Mouse (Mus musculus) lung, postnatal 0 days (tissue): Measurements from ENCODE around the gene Ddhd1.

ENCODE experiments used
- CTCF ChIP-seq: IDR thresholded peaks from 2 replicates; pipeline ENCODE4 v1.5.1; 2016; ENCODE audit warnings: antibody characterized with exemption, mild to moderate bottlenecking
- EP300 ChIP-seq: IDR thresholded peaks from 2 replicates; pipeline ENCODE4 v1.6.1; 2016; ENCODE audit warnings: antibody characterized with exemption, mild to moderate bottlenecking, control low read depth

DNA sequence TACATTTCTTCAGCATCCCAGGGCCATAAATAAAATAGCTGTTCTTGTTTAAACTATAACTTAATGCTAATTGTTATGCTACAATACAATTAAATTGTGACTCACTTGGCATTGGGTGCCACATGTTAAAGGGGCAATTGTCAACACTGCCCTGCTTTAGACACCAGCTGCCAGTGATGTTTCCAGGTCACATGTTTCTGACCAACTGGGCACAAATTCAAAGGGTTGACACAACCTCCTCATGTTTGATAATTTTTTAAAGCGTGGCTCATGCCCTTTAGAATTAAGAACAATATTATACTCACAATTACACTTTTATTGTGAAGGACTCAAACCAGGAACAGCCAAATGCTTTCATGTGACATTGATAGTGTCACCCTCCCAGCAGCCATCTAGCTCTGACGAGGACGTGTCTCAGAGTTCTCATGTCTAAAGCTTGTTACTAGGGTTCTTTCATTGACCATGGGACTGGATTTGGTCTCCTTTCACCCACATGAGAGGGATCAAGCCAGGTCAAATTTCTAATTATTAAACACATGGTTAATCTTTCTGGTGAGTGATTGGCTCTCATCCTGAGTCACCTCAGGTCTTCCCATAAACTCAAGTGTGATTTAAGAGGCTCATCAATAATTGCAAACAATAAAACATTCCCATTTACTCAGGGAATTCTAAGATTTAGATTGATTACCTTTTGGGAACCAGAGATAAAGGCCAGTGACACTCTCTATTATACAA is 49.4 kb upstream of the Ddhd1 start:
- TF ChIP-seq CTCF (no peak), EP300 (no peak)
